ENCODE assay signal across 16 mouse cellular contexts in the genomic region with DNA sequence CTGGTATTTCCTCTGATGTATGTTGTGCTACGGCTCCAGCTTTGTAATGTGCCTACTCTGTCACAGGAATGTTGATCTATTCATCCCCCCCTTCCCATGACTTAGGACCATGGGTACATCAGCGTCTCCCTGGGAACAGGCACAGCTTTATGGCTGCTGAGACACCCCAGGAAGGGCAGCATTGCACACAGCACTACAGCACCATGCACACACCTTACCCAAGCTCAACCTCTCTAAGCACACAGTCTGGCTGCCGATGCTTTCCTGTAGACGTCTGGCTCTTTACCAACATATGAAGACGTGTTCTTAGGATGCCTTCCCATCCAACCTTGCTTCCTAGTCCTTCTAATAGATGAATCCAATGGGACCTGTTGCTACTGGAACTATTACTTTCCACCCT. TPM values are rescaled to one million over a fixed set of nuclear protein-coding genes. Genes with fewer than 3 reads are reported as not detected.
A peak's percentile ranks its signal among the peaks of the same experiment; 100 is the strongest.
DNase-seq lines count a peak whose midpoint lies in the region; ATAC-seq and TF ChIP-seq lines count a peak whose summit lies in the region.
"Had no signal": no experiment of that assay in that cellular context is flagged by ENCODE, and none has a peak within 500 bp of the region (broad histone marks: within the 10 kb centered on the region; RNA-seq: fewer than 3 reads in every experiment).

No protein-coding gene starts in this region.

- no peak for DNase-seq in forebrain, embryonic 10.5 days (ENCODE audit: extremely low spot score, low spot score)
- DNase-seq in midbrain, embryonic 10.5 days (ENCODE audit: low spot score), result no peak
- no peak for DNase-seq in midbrain, embryonic 14.5 days
- DNase-seq in forebrain, postnatal 0 days, result no peak
- DNase-seq in layer of hippocampus, adult 9-10 months (ENCODE audit: low spot score), result no peak
- no peak for DNase-seq in lung, postnatal 25 days (ENCODE audit: low spot score)
- DNase-seq: liver, embryonic 13.5 days had no signal

- ATAC-seq in forebrain, embryonic 15.5 days (replicated peaks), result no peak
- ATAC-seq in midbrain, embryonic 14.5 days (ENCODE audit: low FRiP score, low TSS enrichment), result no peak
- ATAC-seq in forebrain, postnatal 0 days, result no peak
- peak; percentile 28; the same call in 1 of the 2 replicates for ATAC-seq in neural tube, embryonic 14.5 days (ENCODE audit: low read depth)
- ATAC-seq: intestine, embryonic 16.5 days had no signal

- H3K4me3 ChIP-seq in forebrain, embryonic 10.5 days, result no peak overlapping the region
- H3K4me3 ChIP-seq in forebrain, embryonic 15.5 days, result no peak overlapping the region
- H3K4me3 ChIP-seq in midbrain, embryonic 10.5 days, result no peak overlapping the region
- H3K4me3 ChIP-seq in midbrain, embryonic 14.5 days (replicated peaks; ENCODE audit: low read depth, low read length), result no peak overlapping the region
- H3K4me3 ChIP-seq in forebrain, postnatal 0 days (ENCODE audit: low read depth, low read length), result no peak overlapping the region
- no peak overlapping the region for H3K4me3 ChIP-seq in neural tube, embryonic 14.5 days (ENCODE audit: low read depth, low read length)
- H3K4me3 ChIP-seq: heart, embryonic 10.5 days; limb, embryonic 12.5 days; liver, embryonic 13.5 days; lung, embryonic 15.5 days had no signal

- 75% methylated on average over 5 of the region's 5 CpGs for WGBS in forebrain, embryonic 10.5 days
- 52% methylated on average over 5 of the region's 5 CpGs for WGBS in forebrain, embryonic 15.5 days
- 66% methylated on average over 5 of the region's 5 CpGs for WGBS in midbrain, embryonic 10.5 days
- WGBS in midbrain, embryonic 14.5 days, result 66% methylated on average over 5 of the region's 5 CpGs
- WGBS in forebrain, postnatal 0 days, result 50% methylated on average over 5 of the region's 5 CpGs
- WGBS in neural tube, embryonic 14.5 days, result 54% methylated on average over 5 of the region's 5 CpGs

- H3K27me3 ChIP-seq in forebrain, embryonic 10.5 days (ENCODE audit: poor library complexity, severe bottlenecking), result peaks cover 6% of the 10 kb centered on the region; the same call in 1 of the 2 replicates
- H3K27me3 ChIP-seq in forebrain, embryonic 15.5 days, result no peaks in the 10 kb centered on the region
- peaks cover 15% of the 10 kb centered on the region for H3K27me3 ChIP-seq in midbrain, embryonic 10.5 days (ENCODE audit: low read depth, poor library complexity, severe bottlenecking)
- peaks cover 6% of the 10 kb centered on the region; the same call in 1 of the 2 replicates for H3K27me3 ChIP-seq in midbrain, embryonic 14.5 days (ENCODE audit: control insufficient read depth, insufficient read depth, low read length)
- no peaks in the 10 kb centered on the region for H3K27me3 ChIP-seq in forebrain, postnatal 0 days (ENCODE audit: insufficient read depth, low read length)
- H3K27me3 ChIP-seq in neural tube, embryonic 14.5 days (ENCODE audit: control insufficient read depth, insufficient read depth, low read length), result no peaks in the 10 kb centered on the region
- H3K27me3 ChIP-seq: lung, embryonic 15.5 days had no signal

- H3K27ac ChIP-seq in forebrain, embryonic 10.5 days, result peak overlapping the region; percentile 70
- no peak overlapping the region for H3K27ac ChIP-seq in forebrain, embryonic 15.5 days (replicated peaks)
- peak overlapping the region; percentile 64 for H3K27ac ChIP-seq in midbrain, embryonic 10.5 days (replicated peaks)
- no peak overlapping the region for H3K27ac ChIP-seq in midbrain, embryonic 14.5 days (replicated peaks; ENCODE audit: low read depth, low read length)
- H3K27ac ChIP-seq in forebrain, postnatal 0 days (ENCODE audit: low read depth, low read length), result no peak overlapping the region
- no peak overlapping the region for H3K27ac ChIP-seq in neural tube, embryonic 14.5 days (ENCODE audit: low read depth, low read length)
- H3K27ac ChIP-seq: kidney, postnatal 0 days; limb, embryonic 12.5 days; liver, embryonic 13.5 days; lung, embryonic 15.5 days had no signal

- no peak for TF ChIP-seq CTCF in forebrain, postnatal 0 days (IDR thresholded peaks at IDR 0.05; ENCODE audit: low read depth)

- H3K9me3 ChIP-seq in forebrain, embryonic 10.5 days, result no peaks in the 10 kb centered on the region
- H3K9me3 ChIP-seq in forebrain, embryonic 15.5 days, result no peaks in the 10 kb centered on the region
- H3K9me3 ChIP-seq in midbrain, embryonic 10.5 days (replicated peaks), result no peaks in the 10 kb centered on the region
- H3K9me3 ChIP-seq in midbrain, embryonic 14.5 days (ENCODE audit: control insufficient read depth, low read length), result no peaks in the 10 kb centered on the region
- no peaks in the 10 kb centered on the region for H3K9me3 ChIP-seq in forebrain, postnatal 0 days (ENCODE audit: low read length)
- H3K9me3 ChIP-seq in neural tube, embryonic 14.5 days (ENCODE audit: control insufficient read depth, low read length), result no peaks in the 10 kb centered on the region
- H3K9me3 ChIP-seq: heart, embryonic 10.5 days; limb, embryonic 12.5 days; liver, embryonic 13.5 days; lung, embryonic 15.5 days had no signal

- H3K4me1 ChIP-seq in forebrain, embryonic 10.5 days, result peaks cover 56% of the 10 kb centered on the region
- peaks cover 25% of the 10 kb centered on the region for H3K4me1 ChIP-seq in forebrain, embryonic 15.5 days
- H3K4me1 ChIP-seq in midbrain, embryonic 10.5 days, result peaks cover 67% of the 10 kb centered on the region
- peaks cover 8% of the 10 kb centered on the region; the same call in 1 of the 2 replicates for H3K4me1 ChIP-seq in midbrain, embryonic 14.5 days (ENCODE audit: control insufficient read depth, insufficient read depth, low read length)
- peaks cover 7% of the 10 kb centered on the region; the same call in 1 of the 2 replicates for H3K4me1 ChIP-seq in forebrain, postnatal 0 days (ENCODE audit: insufficient read depth)
- 0 out of 2 replicates have a peak, but pooled peaks cover 6% of the 10 kb centered on the region for H3K4me1 ChIP-seq in neural tube, embryonic 14.5 days (ENCODE audit: control insufficient read depth, insufficient read depth, low read length)

- no peak overlapping the region for H3K4me2 ChIP-seq in forebrain, embryonic 15.5 days (replicated peaks)
- no peak overlapping the region for H3K4me2 ChIP-seq in midbrain, embryonic 14.5 days (ENCODE audit: low read length)
- no peak overlapping the region for H3K4me2 ChIP-seq in forebrain, postnatal 0 days (ENCODE audit: low read depth)
- 0 out of 2 replicates have a peak overlapping the region, but pooled peaks have one; percentile 2 for H3K4me2 ChIP-seq in neural tube, embryonic 14.5 days (ENCODE audit: low read depth, low read length)
- H3K4me2 ChIP-seq: limb, embryonic 12.5 days; liver, embryonic 13.5 days; lung, embryonic 15.5 days had no signal

- H3K36me3 ChIP-seq in forebrain, embryonic 10.5 days (replicated peaks), result peaks cover 49% of the 10 kb centered on the region
- H3K36me3 ChIP-seq in forebrain, embryonic 15.5 days, result no peaks in the 10 kb centered on the region
- H3K36me3 ChIP-seq in midbrain, embryonic 10.5 days, result peaks cover 41% of the 10 kb centered on the region
- no peaks in the 10 kb centered on the region for H3K36me3 ChIP-seq in midbrain, embryonic 14.5 days (ENCODE audit: control insufficient read depth, insufficient read depth, low read length)
- no peaks in the 10 kb centered on the region; the same call in 1 of the 2 replicates for H3K36me3 ChIP-seq in forebrain, postnatal 0 days (ENCODE audit: insufficient read depth)
- H3K36me3 ChIP-seq in neural tube, embryonic 14.5 days (ENCODE audit: control insufficient read depth, insufficient read depth, low read length), result no peaks in the 10 kb centered on the region
- H3K36me3 ChIP-seq: liver, embryonic 13.5 days had no signal

- no peak overlapping the region for H3K9ac ChIP-seq in forebrain, embryonic 15.5 days (replicated peaks)
- H3K9ac ChIP-seq in midbrain, embryonic 14.5 days (replicated peaks; ENCODE audit: low read length), result no peak overlapping the region
- 0 out of 2 replicates have a peak overlapping the region, but pooled peaks have one; percentile 6 for H3K9ac ChIP-seq in forebrain, postnatal 0 days
- no peak overlapping the region for H3K9ac ChIP-seq in neural tube, embryonic 14.5 days (replicated peaks; ENCODE audit: low read depth, low read length)
- H3K9ac ChIP-seq: limb, embryonic 12.5 days; liver, embryonic 13.5 days; lung, embryonic 15.5 days had no signal

RNA-seq across cellular contexts. Expression of gene Igfbp5, which starts 8.3 kb away (rescaled TPM):
- 45.9 and 51.3 TPM in 2 replicates for polyA plus RNA-seq in forebrain, embryonic 10.5 days (2016; fragmentation: Nextera tagmentation; extraction: Ambion mirVana)
- polyA plus RNA-seq in forebrain, embryonic 15.5 days (2015; fragmentation: Nextera tagmentation; extraction: Ambion mirVana), result 22.0 and 24.4 TPM in 2 replicates
- polyA plus RNA-seq in midbrain, embryonic 10.5 days (2016; fragmentation: Nextera tagmentation; extraction: Ambion mirVana), result 48.2 and 49.9 TPM in 2 replicates
- 22.4 and 30.4 TPM in 2 replicates for polyA plus RNA-seq in midbrain, embryonic 14.5 days (2014; fragmentation: Nextera tagmentation; extraction: Ambion mirVana)
- 68.2 and 104 TPM in 2 replicates for total RNA-seq in forebrain, postnatal 0 days (2014; rRNA removed)
- 26.1 and 36.2 TPM in 2 replicates for polyA plus RNA-seq in forebrain, postnatal 0 days (2015; fragmentation: Nextera tagmentation; extraction: Ambion mirVana)
- 85.0 and 112 TPM in 2 replicates for polyA plus RNA-seq in neural tube, embryonic 14.5 days (2014; fragmentation: Nextera tagmentation; extraction: Ambion mirVana)
- total RNA-seq: MEL had no signal

RNA-seq across cellular contexts. Expression of gene Igfbp2, which starts 42.1 kb away (rescaled TPM):
- polyA plus RNA-seq in forebrain, embryonic 10.5 days (2016; fragmentation: Nextera tagmentation; extraction: Ambion mirVana), result 742 and 777 TPM in 2 replicates
- polyA plus RNA-seq in forebrain, embryonic 15.5 days (2015; fragmentation: Nextera tagmentation; extraction: Ambion mirVana), result 336 and 343 TPM in 2 replicates
- polyA plus RNA-seq in midbrain, embryonic 10.5 days (2016; fragmentation: Nextera tagmentation; extraction: Ambion mirVana), result 585 and 600 TPM in 2 replicates
- polyA plus RNA-seq in midbrain, embryonic 14.5 days (2014; fragmentation: Nextera tagmentation; extraction: Ambion mirVana), result 200 and 310 TPM in 2 replicates
- 311 and 330 TPM in 2 replicates for total RNA-seq in forebrain, postnatal 0 days (2014; rRNA removed)
- 341 and 409 TPM in 2 replicates for polyA plus RNA-seq in forebrain, postnatal 0 days (2015; fragmentation: Nextera tagmentation; extraction: Ambion mirVana)
- polyA plus RNA-seq in neural tube, embryonic 14.5 days (2014; fragmentation: Nextera tagmentation; extraction: Ambion mirVana), result 163 and 379 TPM in 2 replicates
- total RNA-seq: megakaryocyte, adult 5-6 weeks; MEL had no signal

Comparison
In these comparisons a context has a peak if more than half of its experiments do, and no peak if none do; other contexts are left out.
1. H3K27ac ChIP-seq: peak in forebrain, embryonic 10.5 days (single experiment) and midbrain, embryonic 10.5 days (single experiment); none in forebrain, embryonic 15.5 days (single experiment), midbrain, embryonic 14.5 days (single experiment), forebrain, postnatal 0 days (single experiment) and neural tube, embryonic 14.5 days (single experiment).